Mouse (Mus musculus) Patski (cell line): ENCODE measurements around the gene Tbc1d30. TPM values are rescaled to one million over a fixed set of nuclear protein-coding genes. Genes with fewer than 3 reads are reported as not detected.

Source experiments
- ATAC-seq: fragments of 100-300 bp; one replicate; pipeline ENCODE4 v1.8.0; 2021
- CTCF ChIA-PET: fragments of 350-600 bp; sonication (Branson Sonifier 250); formaldehyde crosslinking; loops from one replicate; lab custom pipeline; 2022; ENCODE audit warnings: inconsistent platforms; lab: Charles Lee
- POLR2A ChIA-PET: fragments of 350-600 bp; sonication (Branson Sonifier 250); formaldehyde crosslinking; loops from one replicate; lab custom pipeline; 2022; ENCODE audit warnings: antibody characterized with exemption, inconsistent platforms; lab: Charles Lee
- DNase-seq: peaks from one replicate; pipeline ENCODE4 v3.0.0-alpha.2; 2011; ENCODE audit warnings: low read depth, low spot score
- H3K27me3 ChIP-seq: fragments of 371-371 bp; one replicate; pipeline ENCODE4 v1.5.1; 2021
- CTCF ChIP-seq: fragments of 100-300 bp; IDR thresholded peaks from one replicate; pipeline ENCODE4 v1.5.1; 2021
- in situ Hi-C: fragments of 300-500 bp; cut with MboI; formaldehyde crosslinking; loops from 3 replicates; pipeline ENCODE4 v1.11.1; 2018; ENCODE audit warnings: low pct_unique_long_range_greater_than_20kb, mixed read lengths
- polyA plus RNA-seq: library from polyadenylated mRNA; unstranded; gene quantifications from one replicate; pipeline ENCODE4 v1.2.3, GENCODE M21; 2021

The Tbc1d30 gene
- polyA plus RNA-seq, 1 experiment from 2014 or later = 0.24 TPM

DNA sequence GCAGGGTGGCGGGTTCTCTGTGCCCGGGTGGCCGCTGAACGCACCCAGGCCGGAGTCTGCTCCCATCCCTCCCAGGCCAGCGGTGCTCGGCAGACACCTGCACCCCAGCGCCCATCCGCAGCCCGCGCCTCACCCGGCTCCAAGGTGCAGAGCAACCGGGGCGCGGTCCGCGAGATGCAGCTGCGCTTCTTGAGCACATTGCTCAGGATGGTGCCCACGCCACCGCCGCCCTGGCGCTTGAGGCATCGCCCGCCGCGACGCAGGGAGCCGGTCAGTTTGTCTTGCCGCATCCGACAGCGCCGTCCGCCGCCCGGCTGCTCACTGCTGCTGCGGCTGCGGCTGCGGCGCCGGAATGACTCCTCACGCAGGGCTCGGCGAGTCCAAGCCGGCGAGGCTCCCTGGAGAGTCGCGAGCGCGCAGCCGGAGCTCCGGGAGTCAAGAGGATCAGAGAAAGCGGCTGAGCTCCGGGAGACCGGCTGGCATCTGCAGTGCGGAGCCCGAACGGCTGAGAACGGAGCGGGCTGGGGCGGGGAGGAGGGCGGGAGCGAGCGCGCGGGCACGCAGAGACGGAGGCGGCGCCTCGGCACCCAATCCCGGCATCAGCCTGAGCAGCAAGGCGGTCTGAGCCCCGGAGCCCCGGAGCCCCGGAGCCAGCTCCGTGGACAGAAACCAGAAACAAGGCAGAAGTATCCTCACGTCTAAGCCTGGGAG is 40.4 kb downstream of the Tbc1d30 start:
- peak; percentile 36 for ATAC-seq
- ChIA-PET CTCF (no interaction called here), POLR2A (interaction anchor here (0.6 kb wide), 1 partner anchor 75 kb away, joined by 3 read pairs; no protein-coding TSS in a partner anchor)
- H3K27me3 ChIP-seq = peaks cover 21% of the 10 kb centered on the region
- in situ Hi-C loops = no loop called here
- no peak for TF ChIP-seq CTCF
- DNase-seq = no peak

DNA sequence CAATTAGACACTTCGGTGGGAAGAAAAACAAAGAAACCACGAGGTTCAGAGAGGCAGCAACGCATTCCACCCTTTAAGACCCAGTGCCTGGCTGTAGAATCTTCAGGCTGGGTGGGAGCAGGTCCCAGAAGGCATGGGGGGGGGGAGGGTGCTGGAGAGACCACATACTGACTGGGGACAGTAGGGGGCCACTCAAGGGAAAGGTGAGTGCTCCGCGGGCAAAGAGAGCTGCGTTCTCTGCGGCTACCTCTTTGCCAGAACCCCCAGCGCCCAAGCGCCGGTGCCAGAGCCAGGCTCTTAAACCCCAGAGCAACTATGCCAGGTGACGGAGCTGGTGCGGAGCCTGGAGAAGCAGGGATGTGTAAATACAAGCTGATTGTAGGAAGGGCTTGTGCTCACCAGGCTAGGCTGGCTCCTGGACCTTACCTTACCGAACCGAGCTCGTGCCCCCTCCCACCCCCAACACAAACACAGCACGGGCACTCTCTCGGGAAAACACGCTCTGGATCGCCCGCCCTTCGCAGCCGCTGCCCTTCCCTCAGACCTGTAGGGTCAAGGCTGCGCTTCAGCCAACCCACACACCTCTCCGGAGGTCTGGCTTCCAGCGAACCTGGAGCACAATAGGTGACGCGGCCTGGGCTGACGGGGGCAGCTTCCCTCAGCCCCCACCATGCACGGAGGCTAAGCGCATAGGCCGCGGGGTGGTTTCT is 41.1 kb downstream of the Tbc1d30 start:
- peak; percentile 27 for ATAC-seq
- peaks cover 20% of the 10 kb centered on the region for H3K27me3 ChIP-seq
- in situ Hi-C loops = no loop called here
- ChIA-PET POLR2A (interaction anchor here (0.6 kb wide), 1 partner anchor 75 kb away, joined by 3 read pairs; no protein-coding TSS in a partner anchor), CTCF (interaction anchor here (0.9 kb wide), 1 partner anchor 15 kb away, joined by 4 read pairs; no protein-coding TSS in a partner anchor)
- DNase-seq = no peak
- no peak for TF ChIP-seq CTCF

DNA sequence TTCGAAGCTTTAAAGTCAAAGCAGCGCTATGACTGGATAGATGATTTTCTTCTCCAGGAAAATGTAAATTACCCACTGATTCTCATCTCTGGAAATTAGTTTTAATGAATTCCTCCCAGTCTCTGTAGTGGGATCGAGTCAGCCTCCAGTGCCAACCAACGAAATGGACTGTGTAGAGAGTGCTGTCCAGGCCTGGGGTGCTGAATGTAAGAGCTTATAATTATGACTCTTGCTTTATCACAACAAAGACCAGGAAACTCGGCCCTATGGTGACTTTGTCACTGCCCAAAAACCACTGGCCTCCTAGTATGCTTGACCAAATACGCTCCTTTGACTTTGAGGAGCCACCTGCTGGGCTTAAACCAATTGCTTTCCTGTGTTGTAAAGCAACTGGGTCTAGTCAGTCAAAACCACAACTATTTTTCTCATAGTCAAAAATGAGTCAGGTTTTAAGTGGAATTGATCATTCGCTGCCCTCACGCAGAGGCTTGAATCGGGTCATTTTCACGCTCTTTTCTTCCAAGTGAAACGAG is 41.9 kb downstream of the Tbc1d30 start:
- H3K27me3 ChIP-seq = peaks cover 16% of the 10 kb centered on the region
- ATAC-seq = peak; percentile 49
- CTCF ChIA-PET = interaction anchor here (0.9 kb wide), 1 partner anchor 16 kb away, joined by 4 read pairs; no protein-coding TSS in a partner anchor
- DNase-seq = peak; percentile 78
- in situ Hi-C loops = no loop called here
- POLR2A ChIA-PET = no interaction called here
- TF ChIP-seq CTCF = no peak

DNA sequence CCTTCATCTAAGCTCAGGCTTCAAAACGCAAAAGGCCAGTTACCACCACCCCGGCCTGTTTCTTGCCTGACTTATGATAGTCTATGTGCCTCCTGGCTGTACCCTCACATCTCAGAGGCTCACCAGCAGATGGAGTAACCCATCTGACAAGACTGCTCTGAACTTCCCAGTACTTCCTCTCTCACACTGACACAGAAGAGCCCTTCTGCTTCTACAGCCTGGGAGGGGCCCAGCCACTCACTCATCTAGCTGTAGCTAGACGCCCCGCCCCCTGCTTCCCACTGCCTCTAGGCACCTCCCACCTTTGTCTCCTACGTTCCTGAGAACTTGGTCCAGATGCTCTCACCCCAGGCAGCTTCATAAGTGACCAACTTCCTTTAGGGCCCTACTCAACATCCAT is 45.6 kb downstream of the Tbc1d30 start:
- no peak for DNase-seq

DNA sequence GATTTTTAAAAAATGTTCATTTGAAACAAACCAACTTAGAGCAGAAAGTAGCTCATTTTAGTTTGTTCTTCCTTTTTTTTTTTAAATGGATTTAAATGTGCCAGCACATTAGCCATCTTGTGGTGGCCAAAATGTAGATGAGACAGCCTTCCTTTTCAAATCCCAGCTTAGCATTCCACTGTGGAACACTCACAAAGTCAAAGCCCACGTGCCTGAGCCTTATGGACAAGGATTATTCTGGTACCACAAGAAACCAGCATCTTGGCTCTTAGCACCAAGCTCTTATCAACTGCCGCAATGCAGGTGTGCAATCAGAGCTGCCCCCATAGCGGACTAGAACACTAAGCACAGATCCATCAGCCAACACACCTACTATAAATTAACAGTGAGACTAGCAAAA is 47.5 kb downstream of the Tbc1d30 start:
- ChIA-PET POLR2A (interaction anchor here (0.6 kb wide), 1 partner anchor 12 kb away, joined by 4 read pairs; no protein-coding TSS in a partner anchor), CTCF (interaction anchor here (0.6 to 1.5 kb wide), 2 partner anchors 10 to 64 kb away, joined by 3 to 5 read pairs; no protein-coding TSS in a partner anchor)
- ATAC-seq = no peak
- no peaks in the 10 kb centered on the region for H3K27me3 ChIP-seq
- no peak for DNase-seq
- no peak for TF ChIP-seq CTCF
- in situ Hi-C loops = no loop called here

More for the DNA sequence above, 45.6 kb downstream of the Tbc1d30 start:
- no peak for TF ChIP-seq CTCF
- ChIA-PET CTCF (no interaction called here), POLR2A (no interaction called here)
- H3K27me3 ChIP-seq = peaks cover 6% of the 10 kb centered on the region
- no peak for ATAC-seq
- in situ Hi-C loops = no loop called here

- no peak for ATAC-seq
- H3K27me3 ChIP-seq = no peaks in the 10 kb centered on the region
- POLR2A ChIA-PET = no interaction called here
- TF ChIP-seq CTCF = no peak
- CTCF ChIA-PET = no interaction called here
- in situ Hi-C loops = no loop called here
- DNase-seq = no peak
Measured at GRCm38 (mm10) chr10:121301868-121302267, 49.2 kb downstream of the Tbc1d30 start.

DNA sequence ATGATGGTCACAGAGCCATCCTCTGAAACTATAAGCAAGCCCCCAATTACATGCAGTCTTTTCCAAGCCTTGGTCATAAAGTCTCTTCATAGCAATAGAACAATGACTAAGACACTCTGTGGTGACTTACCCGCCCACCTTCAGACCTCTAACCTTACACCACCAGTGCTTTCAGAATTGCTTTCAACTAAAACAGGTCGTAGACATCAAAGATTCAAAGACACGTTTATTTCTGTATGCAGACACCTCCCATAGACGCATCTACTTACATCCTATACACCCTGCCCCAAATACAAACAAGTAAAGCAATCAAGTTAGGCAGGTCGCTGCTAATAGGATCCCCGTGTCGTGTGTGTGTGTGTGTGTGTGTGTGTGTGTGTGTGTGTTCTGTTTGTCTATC is 50.4 kb downstream of the Tbc1d30 start:
- ChIA-PET CTCF (no interaction called here), POLR2A (no interaction called here)
- H3K27me3 ChIP-seq = no peaks in the 10 kb centered on the region
- no peak for ATAC-seq
- in situ Hi-C loops = no loop called here
- no peak for TF ChIP-seq CTCF
- no peak for DNase-seq

DNA sequence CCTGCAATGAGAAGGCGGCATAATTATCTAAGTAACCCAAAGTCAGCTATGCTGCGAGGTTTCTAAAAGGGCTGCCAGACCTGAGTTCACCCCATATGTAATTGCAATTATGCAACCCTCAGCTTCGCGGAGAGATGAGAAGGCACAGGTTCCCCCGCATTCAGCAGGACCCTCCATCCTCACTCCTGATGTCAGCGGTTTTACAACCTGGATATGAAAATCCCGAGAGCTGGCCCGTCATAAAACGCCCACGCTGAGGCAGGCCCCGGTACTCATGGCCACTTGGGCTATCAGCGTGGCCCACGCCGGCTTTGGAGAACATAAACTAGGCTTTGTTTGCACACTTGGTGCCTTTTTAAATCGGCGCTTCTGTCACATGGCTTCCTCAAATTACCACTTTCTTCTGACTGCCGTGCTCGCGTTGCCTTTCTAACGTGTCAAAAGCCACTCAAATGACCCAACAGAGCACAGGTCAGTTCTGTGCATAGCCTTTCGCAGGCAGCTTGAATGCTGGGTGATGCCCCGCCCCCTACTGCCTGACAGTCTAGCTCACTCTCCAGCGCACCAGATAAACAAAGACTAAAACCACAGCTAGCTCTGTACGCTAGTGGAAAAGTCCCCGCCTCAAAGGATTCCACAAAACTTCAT is 53.9 kb downstream of the Tbc1d30 start:
- no peak for ATAC-seq
- POLR2A ChIA-PET = no interaction called here
- CTCF ChIA-PET = no interaction called here
- no peaks in the 10 kb centered on the region for H3K27me3 ChIP-seq
- in situ Hi-C loops = no loop called here
- TF ChIP-seq CTCF = no peak
- no peak for DNase-seq

GRCm38 (mm10) chr10:121294471-121294870 is 56.6 kb downstream of the Tbc1d30 start:
- CTCF ChIA-PET = interaction anchor here (1.2 kb wide), 1 partner anchor 8 kb away, joined by 5 read pairs; no protein-coding TSS in a partner anchor
- DNase-seq (no peak), ATAC-seq (no peak)
- in situ Hi-C loops = no loop called here
- POLR2A ChIA-PET = no interaction called here
- no peaks in the 10 kb centered on the region for H3K27me3 ChIP-seq
- no peak for TF ChIP-seq CTCF

DNA sequence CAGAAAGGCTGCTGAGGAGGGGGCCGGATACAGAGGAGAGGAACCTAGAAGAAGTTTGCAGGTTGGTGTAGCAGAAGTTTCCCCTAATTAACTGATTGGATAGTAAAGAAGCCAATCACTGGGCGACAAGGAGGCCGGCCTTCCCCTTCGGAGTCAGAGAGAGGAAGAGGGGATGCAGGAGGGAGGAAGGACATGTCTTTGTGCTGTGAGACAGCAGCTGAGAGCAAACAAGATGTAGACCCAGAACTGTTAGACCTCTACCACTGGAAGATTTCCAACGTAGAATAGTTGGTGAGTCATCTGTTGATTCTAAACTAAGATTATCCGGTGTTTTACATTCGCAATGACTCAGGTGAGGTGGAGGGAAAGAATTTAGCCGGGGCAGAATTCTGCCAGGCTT is 57.2 kb downstream of the Tbc1d30 start:
- in situ Hi-C loops = no loop called here
- DNase-seq (no peak), ATAC-seq (no peak)
- ChIA-PET POLR2A (no interaction called here), CTCF (interaction anchor here (1.2 kb wide), 1 partner anchor 9 kb away, joined by 5 read pairs; no protein-coding TSS in a partner anchor)
- no peak for TF ChIP-seq CTCF
- H3K27me3 ChIP-seq = no peaks in the 10 kb centered on the region
